ENCODE assay signal across 16 mouse cellular contexts in genomic region chr2:127588897-127589296, GRCm38 (mm10). TPM values are rescaled to one million over a fixed set of nuclear protein-coding genes. Genes with fewer than 3 reads are reported as not detected.
DNase-seq lines count a peak whose midpoint lies in the region; ATAC-seq and TF ChIP-seq lines count a peak whose summit lies in the region.
"Had no signal": no experiment of that assay in that cellular context is flagged by ENCODE, and none has a peak within 500 bp of the region (broad histone marks: within the 10 kb centered on the region; RNA-seq: fewer than 3 reads in every experiment).

No protein-coding gene starts in this region.

- no peaks in the 10 kb centered on the region for H3K27me3 ChIP-seq in forebrain, embryonic 12.5 days
- H3K27me3 ChIP-seq in forebrain, embryonic 15.5 days: no peaks in the 10 kb centered on the region
- H3K27me3 ChIP-seq in liver, embryonic 11.5 days (replicated peaks; ENCODE audit: control insufficient read depth, insufficient read depth, low read length): no peaks in the 10 kb centered on the region
- H3K27me3 ChIP-seq in liver, postnatal 0 days (ENCODE audit: insufficient read depth, low read length): no peaks in the 10 kb centered on the region
- H3K27me3 ChIP-seq in E14TG2a.4 (ENCODE audit: insufficient read depth, low read length): peaks cover 3% of the 10 kb centered on the region; the same call in 1 of the 2 replicates
- H3K27me3 ChIP-seq in liver, embryonic 14.5 days (ENCODE audit: control insufficient read depth, insufficient read depth, low read length): no peaks in the 10 kb centered on the region
- H3K27me3 ChIP-seq in cerebellum, adult 2 months (ENCODE audit: control insufficient read depth, insufficient read depth, low read length): no peaks in the 10 kb centered on the region
- H3K27me3 ChIP-seq: hindbrain, embryonic 15.5 days had no signal

- ATAC-seq in forebrain, embryonic 12.5 days (ENCODE audit: low FRiP score): no peak
- no peak for ATAC-seq in forebrain, embryonic 15.5 days (replicated peaks)
- ATAC-seq in liver, embryonic 11.5 days (replicated peaks; ENCODE audit: low FRiP score): no peak
- no peak for ATAC-seq in liver, postnatal 0 days
- ATAC-seq in liver, embryonic 14.5 days (ENCODE audit: insufficient read depth): no peak

- no peak for TF ChIP-seq EP300 in liver, postnatal 0 days (IDR thresholded peaks at IDR 0.05; ENCODE audit: low read depth)
- TF ChIP-seq EP300 in liver, embryonic 14.5 days (IDR thresholded peaks at IDR 0.05; ENCODE audit: low read depth): no peak

- H3K9me3 ChIP-seq in forebrain, embryonic 12.5 days: no peaks in the 10 kb centered on the region
- no peaks in the 10 kb centered on the region for H3K9me3 ChIP-seq in forebrain, embryonic 15.5 days
- H3K9me3 ChIP-seq in liver, embryonic 11.5 days (ENCODE audit: control insufficient read depth, low read length): no peaks in the 10 kb centered on the region
- H3K9me3 ChIP-seq in liver, postnatal 0 days (ENCODE audit: low read length): no peaks in the 10 kb centered on the region
- H3K9me3 ChIP-seq in E14TG2a.4 (ENCODE audit: low read length): no peaks in the 10 kb centered on the region
- no peaks in the 10 kb centered on the region for H3K9me3 ChIP-seq in liver, embryonic 14.5 days (ENCODE audit: control insufficient read depth, low read length)
- H3K9me3 ChIP-seq: hindbrain, embryonic 15.5 days had no signal

- no peak overlapping the region for H3K4me2 ChIP-seq in forebrain, embryonic 12.5 days
- no peak overlapping the region for H3K4me2 ChIP-seq in forebrain, embryonic 15.5 days (replicated peaks)
- peak overlapping the region; percentile 71 for H3K4me2 ChIP-seq in liver, embryonic 11.5 days
- no peak overlapping the region for H3K4me2 ChIP-seq in liver, postnatal 0 days (ENCODE audit: low read depth, low read length)
- H3K4me2 ChIP-seq in liver, embryonic 14.5 days (ENCODE audit: low read depth): peak overlapping the region; percentile 76; the same call in 1 of the 2 replicates

- TF ChIP-seq POLR2A in cerebellum, adult 2 months (IDR thresholded peaks at IDR 0.05; ENCODE audit: borderline replicate concordance, insufficient read depth, low read length): no peak

- H3K9ac ChIP-seq in forebrain, embryonic 12.5 days: 0 out of 2 replicates have a peak overlapping the region, but pooled peaks have one; percentile 4
- no peak overlapping the region for H3K9ac ChIP-seq in forebrain, embryonic 15.5 days (replicated peaks)
- no peak overlapping the region for H3K9ac ChIP-seq in liver, embryonic 11.5 days (ENCODE audit: low read depth, low read length)
- H3K9ac ChIP-seq in liver, postnatal 0 days (replicated peaks): no peak overlapping the region
- H3K9ac ChIP-seq in liver, embryonic 14.5 days (replicated peaks): no peak overlapping the region
- H3K9ac ChIP-seq: hindbrain, embryonic 15.5 days had no signal

- no peak overlapping the region for H3K4me3 ChIP-seq in forebrain, embryonic 12.5 days (replicated peaks)
- H3K4me3 ChIP-seq in forebrain, embryonic 15.5 days: no peak overlapping the region
- H3K4me3 ChIP-seq in liver, embryonic 11.5 days (ENCODE audit: low read depth, low read length): no peak overlapping the region
- H3K4me3 ChIP-seq in liver, postnatal 0 days (ENCODE audit: low read depth, low read length): no peak overlapping the region
- H3K4me3 ChIP-seq in E14TG2a.4 (replicated peaks; ENCODE audit: low read length): peak overlapping the region; percentile 97
- H3K4me3 ChIP-seq in liver, embryonic 14.5 days (ENCODE audit: insufficient read depth in 1 of 2, low read depth in 2 of 2, low read length in 2 of 2): no peak overlapping the region
- no peak overlapping the region for H3K4me3 ChIP-seq in cerebellum, adult 2 months (replicated peaks; ENCODE audit: insufficient read depth, low read depth, low read length)
- H3K4me3 ChIP-seq: left cerebral cortex, adult 2 months had no signal

- WGBS in forebrain, embryonic 12.5 days: 89% methylated on average over 9 of the region's 9 CpGs
- 87% methylated on average over 9 of the region's 9 CpGs for WGBS in forebrain, embryonic 15.5 days
- WGBS in liver, embryonic 11.5 days: 87% methylated on average over 9 of the region's 9 CpGs
- WGBS in liver, postnatal 0 days (ENCODE audit: insufficient replicate concordance): 82% methylated on average over 9 of the region's 9 CpGs
- 72% methylated on average over 9 of the region's 9 CpGs for WGBS in liver, embryonic 14.5 days (ENCODE audit: insufficient replicate concordance)
- WGBS in cerebellum, adult 2 months: 87% methylated on average over 9 of the region's 9 CpGs

- DNase-seq in liver, embryonic 11.5 days (ENCODE audit: low spot score): no peak
- DNase-seq in liver, postnatal 0 days: no peak
- no peak for DNase-seq in liver, embryonic 14.5 days (ENCODE audit: low read depth in 3 of 3, low spot score in 3 of 3)
- no peak for DNase-seq in cerebellum, adult 2 months
- DNase-seq: cerebellum, adult 9-11 months; heart, postnatal 14 days; kidney, adult 11 months; kidney, postnatal 14 days; lung, embryonic 14.5 days; thymus, postnatal 36 days had no signal

- peaks cover 22% of the 10 kb centered on the region for H3K4me1 ChIP-seq in forebrain, embryonic 12.5 days
- peaks cover 26% of the 10 kb centered on the region for H3K4me1 ChIP-seq in forebrain, embryonic 15.5 days
- peaks cover 24% of the 10 kb centered on the region for H3K4me1 ChIP-seq in liver, embryonic 11.5 days (replicated peaks; ENCODE audit: control insufficient read depth, insufficient read depth, low read length)
- peaks cover 28% of the 10 kb centered on the region for H3K4me1 ChIP-seq in liver, postnatal 0 days (ENCODE audit: insufficient read depth)
- H3K4me1 ChIP-seq in E14TG2a.4 (replicated peaks; ENCODE audit: low read depth, low read length): peaks cover 51% of the 10 kb centered on the region
- peaks cover 0 to 21% of the 10 kb centered on the region in 2 experiments; a peak in 3 of 4 replicates for H3K4me1 ChIP-seq in liver, embryonic 14.5 days (replicated peaks; ENCODE audit: control insufficient read depth in 2 of 2, insufficient read depth in 2 of 2, low read length in 1 of 2)
- H3K4me1 ChIP-seq in cerebellum, adult 2 months (ENCODE audit: control insufficient read depth, insufficient read depth, low read length): peaks cover 3% of the 10 kb centered on the region

- H3K36me3 ChIP-seq in forebrain, embryonic 12.5 days (replicated peaks): peaks cover 23% of the 10 kb centered on the region
- peaks cover 22% of the 10 kb centered on the region for H3K36me3 ChIP-seq in forebrain, embryonic 15.5 days
- peaks cover 4% of the 10 kb centered on the region; the same call in 1 of the 2 replicates for H3K36me3 ChIP-seq in liver, embryonic 11.5 days (ENCODE audit: control insufficient read depth, insufficient read depth, low read length)
- peaks cover 10% of the 10 kb centered on the region for H3K36me3 ChIP-seq in liver, postnatal 0 days (replicated peaks; ENCODE audit: insufficient read depth, low read length)
- peaks cover 33% of the 10 kb centered on the region for H3K36me3 ChIP-seq in E14TG2a.4 (ENCODE audit: insufficient read depth, low read length)
- H3K36me3 ChIP-seq in liver, embryonic 14.5 days (replicated peaks; ENCODE audit: control insufficient read depth, insufficient read depth, low read depth): no peaks in the 10 kb centered on the region

- TF ChIP-seq CTCF in liver, postnatal 0 days (IDR thresholded peaks at IDR 0.05; ENCODE audit: low read depth): no peak
- TF ChIP-seq CTCF in E14TG2a.4 (conservative IDR thresholded peaks at IDR 0.05; ENCODE audit: low read length): no peak
- TF ChIP-seq CTCF in liver, embryonic 14.5 days (IDR thresholded peaks at IDR 0.05; ENCODE audit: low read depth): no peak
- TF ChIP-seq CTCF in cerebellum, adult 2 months (IDR thresholded peaks at IDR 0.05; ENCODE audit: borderline replicate concordance, insufficient read depth, low read depth, low read length): no peak

- H3K27ac ChIP-seq in forebrain, embryonic 12.5 days: no peak overlapping the region
- no peak overlapping the region for H3K27ac ChIP-seq in forebrain, embryonic 15.5 days (replicated peaks)
- H3K27ac ChIP-seq in liver, embryonic 11.5 days (ENCODE audit: low read depth, low read length): no peak overlapping the region
- H3K27ac ChIP-seq in liver, postnatal 0 days (ENCODE audit: low read depth): no peak overlapping the region
- no peak overlapping the region for H3K27ac ChIP-seq in liver, embryonic 14.5 days
- H3K27ac ChIP-seq in cerebellum, adult 2 months (ENCODE audit: insufficient read depth, low read length): no peak overlapping the region
- H3K27ac ChIP-seq: hindbrain, embryonic 15.5 days; left cerebral cortex, adult 2 months; macrophage had no signal

RNA-seq across cellular contexts. Expression of gene Mrps5, which starts 1.9 kb away (rescaled TPM):
- 175 and 179 TPM in 2 replicates for polyA plus RNA-seq in forebrain, embryonic 12.5 days (2016; fragmentation: Nextera tagmentation; extraction: Ambion mirVana)
- polyA plus RNA-seq in forebrain, embryonic 15.5 days (2015; fragmentation: Nextera tagmentation; extraction: Ambion mirVana): 181 and 189 TPM in 2 replicates
- 202 and 214 TPM in 2 replicates for polyA plus RNA-seq in liver, embryonic 11.5 days (2014; fragmentation: Nextera tagmentation; extraction: Ambion mirVana)
- 76.3 and 81.5 TPM in 2 replicates for polyA plus RNA-seq in liver, postnatal 0 days (2015; fragmentation: Nextera tagmentation; extraction: Ambion mirVana)
- 25.2 and 46.4 TPM in 2 replicates for polyA plus RNA-seq in liver, embryonic 14.5 days (2012; rRNA removed)
- 80.1 and 80.3 TPM in 2 replicates for polyA plus RNA-seq in liver, embryonic 14.5 days (2014; fragmentation: Nextera tagmentation; extraction: Ambion mirVana)
- 95.0 and 97.3 TPM in 2 replicates for polyA plus RNA-seq in cerebellum, adult 2 months (2012; rRNA removed)

RNA-seq across cellular contexts. Expression of gene Zfp661, which starts 2.0 kb away (rescaled TPM):
- 8.0 and 8.4 TPM in 2 replicates for polyA plus RNA-seq in forebrain, embryonic 12.5 days (2016; fragmentation: Nextera tagmentation; extraction: Ambion mirVana)
- polyA plus RNA-seq in forebrain, embryonic 15.5 days (2015; fragmentation: Nextera tagmentation; extraction: Ambion mirVana): 10.3 and 11.0 TPM in 2 replicates
- 3.2 and 4.0 TPM in 2 replicates for polyA plus RNA-seq in liver, embryonic 11.5 days (2014; fragmentation: Nextera tagmentation; extraction: Ambion mirVana)
- polyA plus RNA-seq in liver, postnatal 0 days (2015; fragmentation: Nextera tagmentation; extraction: Ambion mirVana): 1.2 and 1.7 TPM in 2 replicates
- 1.0 and 1.1 TPM in 2 replicates for polyA plus RNA-seq in liver, embryonic 14.5 days (2012; rRNA removed)
- 0.83 and 0.86 TPM in 2 replicates for polyA plus RNA-seq in liver, embryonic 14.5 days (2014; fragmentation: Nextera tagmentation; extraction: Ambion mirVana)
- 6.0 and 6.1 TPM in 2 replicates for polyA plus RNA-seq in cerebellum, adult 2 months (2012; rRNA removed)

RNA-seq across cellular contexts. Expression of gene Prom2, which starts 47.6 kb away (rescaled TPM):
- polyA plus RNA-seq in forebrain, embryonic 12.5 days (2016; fragmentation: Nextera tagmentation; extraction: Ambion mirVana): 0.26 and 0.41 TPM in 2 replicates
- polyA plus RNA-seq in forebrain, embryonic 15.5 days (2015; fragmentation: Nextera tagmentation; extraction: Ambion mirVana): not detected in 2 replicates
- polyA plus RNA-seq in liver, embryonic 11.5 days (2014; fragmentation: Nextera tagmentation; extraction: Ambion mirVana): 0.23 and 0.25 TPM in 2 replicates
- polyA plus RNA-seq in liver, postnatal 0 days (2015; fragmentation: Nextera tagmentation; extraction: Ambion mirVana): not detected in 2 replicates
- polyA plus RNA-seq in liver, embryonic 14.5 days (2012; rRNA removed): 0.01 TPM in 1 of 2 replicates, not detected in the other
- not detected in 2 replicates for polyA plus RNA-seq in liver, embryonic 14.5 days (2014; fragmentation: Nextera tagmentation; extraction: Ambion mirVana)
- polyA plus RNA-seq in cerebellum, adult 2 months (2012; rRNA removed): 3.3 and 4.1 TPM in 2 replicates
- polyA plus RNA-seq: macrophage had no signal

Comparison
In these comparisons a context has a peak if more than half of its experiments do, and no peak if none do; other contexts are left out.
1. H3K4me2 ChIP-seq: peak in liver, embryonic 11.5 days (single experiment) and liver, embryonic 14.5 days (single experiment); none in forebrain, embryonic 12.5 days (single experiment), forebrain, embryonic 15.5 days (single experiment) and liver, postnatal 0 days (single experiment).